ENCODE assay signal across 13 mouse cellular contexts in the genomic region with DNA sequence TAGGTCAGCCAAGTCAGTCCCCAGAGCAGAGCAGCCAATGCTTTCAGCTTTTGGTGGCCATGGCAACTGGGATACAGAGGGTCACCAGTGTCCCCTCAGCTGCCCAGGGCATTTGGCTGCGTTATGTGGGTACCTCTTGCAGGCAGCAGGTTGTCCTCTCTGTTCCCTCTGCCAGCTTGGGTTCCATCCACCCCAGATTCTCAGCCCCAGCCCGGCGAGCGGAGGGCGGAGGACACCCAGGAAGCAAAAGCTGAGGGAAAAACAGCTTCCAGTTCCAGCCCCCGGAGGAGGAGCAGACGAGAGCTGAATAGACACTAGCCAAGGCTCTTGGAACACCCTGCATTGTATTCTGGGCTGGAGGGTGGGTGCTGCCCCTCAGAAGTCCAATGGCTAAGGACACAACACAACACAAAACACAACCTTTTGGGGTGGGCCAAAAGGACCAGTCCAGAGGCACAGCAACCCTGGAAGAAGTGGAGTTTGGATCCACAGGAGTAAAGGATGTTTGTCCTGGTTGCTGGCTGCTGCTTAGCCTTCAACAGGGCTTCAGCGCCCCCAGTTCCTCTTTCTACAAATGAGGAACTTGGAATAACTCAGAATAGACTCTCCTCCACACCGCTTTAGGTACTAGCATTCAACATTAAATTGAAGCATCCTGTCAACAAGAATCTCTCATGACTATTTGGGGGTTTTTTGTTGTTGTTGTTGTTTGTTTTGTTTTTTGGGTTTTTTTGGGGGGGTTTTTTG. TPM values are rescaled to one million over a fixed set of nuclear protein-coding genes. Genes with fewer than 3 reads are reported as not detected.
A peak's percentile ranks its signal among the peaks of the same experiment; 100 is the strongest.
DNase-seq lines count a peak whose midpoint lies in the region; ATAC-seq and TF ChIP-seq lines count a peak whose summit lies in the region.
"Had no signal": no experiment of that assay in that cellular context is flagged by ENCODE, and none has a peak within 500 bp of the region (broad histone marks: within the 10 kb centered on the region; RNA-seq: fewer than 3 reads in every experiment).

No protein-coding gene starts in this region.

- peaks cover 7% of the 10 kb centered on the region; the same call in 1 of the 2 replicates for H3K4me1 ChIP-seq in bone marrow, adult 2 months (ENCODE audit: control insufficient read depth, insufficient read depth, low read length)
- H3K4me1 ChIP-seq in lung, adult 2 months (ENCODE audit: control insufficient read depth, insufficient read depth, low read length): no peaks in the 10 kb centered on the region
- H3K4me1 ChIP-seq: embryonic facial prominence, embryonic 13.5 days; limb, embryonic 13.5 days had no signal

- peak; percentile 95 for DNase-seq in heart, adult 11 months
- DNase-seq in heart, postnatal 14 days: no peak
- peak; percentile 59 for DNase-seq in lung, postnatal 36 days
- DNase-seq in lung, postnatal 10 days: no peak
- DNase-seq in lung, adult 2 months: no peak
- DNase-seq: heart, postnatal 4 days; kidney, postnatal 4 days had no signal

- TF ChIP-seq POLR2A in bone marrow, adult 2 months (IDR thresholded peaks at IDR 0.05; ENCODE audit: borderline replicate concordance, control insufficient read depth, low read depth, low read length): peak; percentile 27; the same call in 1 of the 2 replicates
- no peak for TF ChIP-seq POLR2A in lung, adult 2 months (IDR thresholded peaks at IDR 0.05; ENCODE audit: borderline replicate concordance, extremely low read depth, low read depth, low read length)

- peak overlapping the region; percentile 36 for H3K27ac ChIP-seq in bone marrow, adult 2 months (ENCODE audit: control insufficient read depth, insufficient read depth, low read depth, low read length, poor library complexity)
- H3K27ac ChIP-seq in macrophage: peak overlapping the region; percentile 44
- H3K27ac ChIP-seq: embryonic facial prominence, embryonic 13.5 days; limb, embryonic 13.5 days had no signal

- intact Hi-C loops in heart, postnatal 14 days (cut with DNase I): no loop called here

- H3K79me2 ChIP-seq in macrophage (ENCODE audit: inconsistent target): no peaks in the 10 kb centered on the region

- peaks cover 18% of the 10 kb centered on the region; the same call in 1 of the 2 replicates for H3K36me3 ChIP-seq in macrophage (ENCODE audit: inconsistent target)

- TF ChIP-seq CTCF in bone marrow, adult 2 months (IDR thresholded peaks at IDR 0.05; ENCODE audit: control insufficient read depth, insufficient read depth, low read length): no peak
- no peak for TF ChIP-seq CTCF in lung, adult 2 months (IDR thresholded peaks at IDR 0.05; ENCODE audit: insufficient read depth, low read length)

- WGBS in bone marrow, adult 2 months: 27% methylated on average over 9 of the region's 9 CpGs
- WGBS in macrophage (ENCODE audit: missing documents): 20% methylated on average over 9 of the region's 9 CpGs
- WGBS in lung, adult 2 months: 64% methylated on average over 9 of the region's 9 CpGs

- ATAC-seq in megakaryocyte-erythroid progenitor cell, adult 5-6 weeks (replicated peaks; ENCODE audit: low FRiP score, low TSS enrichment, poor library complexity, severe bottlenecking): no peak
- ATAC-seq: CD4-positive, CD25-positive, alpha-beta regulatory T cell, adult 4 months had no signal

- H3K4me3 ChIP-seq in bone marrow, adult 2 months (replicated peaks; ENCODE audit: control insufficient read depth, low read depth, low read length): no peak overlapping the region
- H3K4me3 ChIP-seq in macrophage (ENCODE audit: inconsistent target): no peak overlapping the region
- no peak overlapping the region for H3K4me3 ChIP-seq in lung, adult 2 months (replicated peaks; ENCODE audit: extremely low read depth, low read depth, low read length)
- H3K4me3 ChIP-seq: embryonic facial prominence, embryonic 13.5 days; limb, embryonic 13.5 days had no signal

RNA-seq across cellular contexts. Expression of gene Rab35, which starts 7.8 kb away (rescaled TPM):
- total RNA-seq in heart, postnatal 14 days (2021): 10 to 100 TPM; 41.5 to 41.8 TPM
- 22.3 and 32.5 TPM in 2 replicates for polyA plus RNA-seq in bone marrow, adult 2 months (2011; ENCODE audit: insufficient read depth, insufficient read length, low replicate concordance, missing spikeins)
- total RNA-seq in macrophage (2018; cell fraction: chromatin; rRNA removed): 10 to 100 TPM; 22.0 to 59.6 (median 36.4) TPM
- total RNA-seq in macrophage (2018; cell fraction: cytosol; rRNA removed): 10 to 100 TPM; 50.4 to 74.7 (median 61.7) TPM
- total RNA-seq in macrophage (2018; cell fraction: nucleus; rRNA removed): 10 to 100 TPM; 32.4 to 71.4 (median 47.8) TPM
- 53.2 to 67.5 TPM (median 59.0 TPM) in 3 replicates for polyA plus RNA-seq in macrophage (2018)
- polyA plus RNA-seq in lung, adult 2 months (2012; rRNA removed): 62.3 and 70.3 TPM in 2 replicates
- 51.4 and 53.5 TPM in 2 replicates for total RNA-seq in megakaryocyte-erythroid progenitor cell, adult 5-6 weeks (2014; fragmentation: Nextera tagmentation)
- total RNA-seq in megakaryocyte-erythroid progenitor cell, adult 5-6 weeks (2017): 34.2 and 36.4 TPM in 2 replicates

RNA-seq across cellular contexts. Expression of gene Gcn1l1, which starts 58.8 kb away (rescaled TPM):
- 10 to 100 TPM; 45.1 to 46.6 TPM for total RNA-seq in heart, postnatal 14 days (2021)
- 23.3 and 38.4 TPM in 2 replicates for polyA plus RNA-seq in bone marrow, adult 2 months (2011; ENCODE audit: insufficient read depth, insufficient read length, low replicate concordance, missing spikeins)
- total RNA-seq in macrophage (2018; cell fraction: chromatin; rRNA removed): 100 to 1,000 TPM in 19 of 26 experiments, 10 to 100 TPM in 7; 62.0 to 244 (median 110) TPM
- total RNA-seq in macrophage (2018; cell fraction: cytosol; rRNA removed): 10 to 100 TPM; 10.0 to 31.8 (median 20.5) TPM
- total RNA-seq in macrophage (2018; cell fraction: nucleus; rRNA removed): 10 to 100 TPM; 33.2 to 96.2 (median 57.2) TPM
- 12.9 to 25.7 TPM (median 22.1 TPM) in 3 replicates for polyA plus RNA-seq in macrophage (2018)
- 36.8 and 52.8 TPM in 2 replicates for polyA plus RNA-seq in lung, adult 2 months (2012; rRNA removed)
- 66.1 and 67.0 TPM in 2 replicates for total RNA-seq in megakaryocyte-erythroid progenitor cell, adult 5-6 weeks (2014; fragmentation: Nextera tagmentation)
- total RNA-seq in megakaryocyte-erythroid progenitor cell, adult 5-6 weeks (2017): 31.2 and 54.2 TPM in 2 replicates

Comparison
In these comparisons a context has a peak if more than half of its experiments do, and no peak if none do; other contexts are left out.
1. DNase-seq: peak in heart, adult 11 months (single experiment) and lung, postnatal 36 days (single experiment); none in heart, postnatal 14 days (0 of 2), lung, postnatal 10 days (single experiment) and lung, adult 2 months (single experiment).